Comparison of ENCODE assay signal across 8 mouse cellular contexts in genomic region chr1:177447086-177447485, GRCm38 (mm10). TPM values are rescaled to one million over a fixed set of nuclear protein-coding genes. Genes with fewer than 3 reads are reported as not detected.
DNase-seq lines count a peak whose midpoint lies in the region; ATAC-seq and TF ChIP-seq lines count a peak whose summit lies in the region.
"Had no signal": no experiment of that assay in that cellular context is flagged by ENCODE, and none has a peak within 500 bp of the region (broad histone marks: within the 10 kb centered on the region; RNA-seq: fewer than 3 reads in every experiment).

No protein-coding gene starts in this region.

- TF ChIP-seq POLR2A in thymus, adult 2 months (IDR thresholded peaks at IDR 0.05; ENCODE audit: control insufficient read depth, extremely low read depth, insufficient read depth, low read length, poor library complexity) = no peak

- H3K4me2 ChIP-seq in limb, embryonic 13.5 days (replicated peaks) = peak overlapping the region; percentile 41

- TF ChIP-seq CTCF in thymus, adult 2 months (IDR thresholded peaks at IDR 0.05; ENCODE audit: borderline replicate concordance, control insufficient read depth, extremely low read depth, insufficient read depth, low read length, poor library complexity) = no peak

- peaks cover 29% of the 10 kb centered on the region for H3K36me3 ChIP-seq in forebrain, embryonic 10.5 days (replicated peaks)
- H3K36me3 ChIP-seq in limb, embryonic 13.5 days = peaks cover 20% of the 10 kb centered on the region
- peaks cover 27% of the 10 kb centered on the region for H3K36me3 ChIP-seq in thymus, adult 2 months (ENCODE audit: control insufficient read depth, insufficient read depth, low read length)

- WGBS in forebrain, embryonic 10.5 days = 16% methylated on average over 9 of the region's 9 CpGs
- WGBS in limb, embryonic 13.5 days = 44% methylated on average over 9 of the region's 9 CpGs
- 92% methylated on average over 9 of the region's 9 CpGs for WGBS in thymus, adult 2 months

- no peaks in the 10 kb centered on the region for H3K27me3 ChIP-seq in forebrain, embryonic 10.5 days (ENCODE audit: poor library complexity, severe bottlenecking)
- no peaks in the 10 kb centered on the region for H3K27me3 ChIP-seq in limb, embryonic 13.5 days
- H3K27me3 ChIP-seq in thymus, adult 2 months (ENCODE audit: control insufficient read depth, insufficient read depth, low read length) = no peaks in the 10 kb centered on the region

- H3K4me3 ChIP-seq in forebrain, embryonic 10.5 days = peak overlapping the region; percentile 94
- peak overlapping the region; percentile 8; the same call in 1 of the 2 replicates for H3K4me3 ChIP-seq in limb, embryonic 13.5 days
- H3K4me3 ChIP-seq in thymus, adult 2 months (ENCODE audit: control insufficient read depth, insufficient read depth, low read length) = no peak overlapping the region

- peak; percentile 54 to 69 for DNase-seq in right cerebral cortex, postnatal 10 days (ENCODE audit: low spot score in 2 of 2)
- DNase-seq in right cerebral cortex, postnatal 36 days (ENCODE audit: low spot score in 2 of 2) = no peak
- DNase-seq in forebrain, embryonic 10.5 days (ENCODE audit: extremely low spot score, low spot score) = peak; percentile 51
- no peak for DNase-seq in thymus, adult 18-20 months
- DNase-seq in thymus, adult 2 months = no peak
- no peak for DNase-seq in frontal cortex, adult 2 months (ENCODE audit: extremely low spot score in 1 of 2, low spot score in 1 of 2)
- DNase-seq: kidney, adult 11 months had no signal

- no peaks in the 10 kb centered on the region for H3K9me3 ChIP-seq in forebrain, embryonic 10.5 days
- no peaks in the 10 kb centered on the region for H3K9me3 ChIP-seq in limb, embryonic 13.5 days

- 0 out of 2 replicates have a peak overlapping the region, but pooled peaks have one; percentile 2 for H3K9ac ChIP-seq in limb, embryonic 13.5 days

- H3K27ac ChIP-seq in forebrain, embryonic 10.5 days = peak overlapping the region; percentile 98
- peak overlapping the region; percentile 55; the same call in 1 of the 2 replicates for H3K27ac ChIP-seq in limb, embryonic 13.5 days
- H3K27ac ChIP-seq in thymus, adult 2 months (ENCODE audit: control insufficient read depth, insufficient read depth, low read length) = no peak overlapping the region

- peaks cover 89% of the 10 kb centered on the region for H3K4me1 ChIP-seq in forebrain, embryonic 10.5 days
- peaks cover 44% of the 10 kb centered on the region for H3K4me1 ChIP-seq in limb, embryonic 13.5 days
- H3K4me1 ChIP-seq in thymus, adult 2 months (replicated peaks; ENCODE audit: control insufficient read depth, insufficient read depth, low read length) = peaks cover 6% of the 10 kb centered on the region

- no peak for ATAC-seq in limb, embryonic 13.5 days (ENCODE audit: low FRiP score, low read depth)

RNA-seq across cellular contexts. Expression of gene Zbtb18, which starts 4.9 kb away (rescaled TPM):
- polyA plus RNA-seq in forebrain, embryonic 10.5 days (2016; fragmentation: Nextera tagmentation; extraction: Ambion mirVana) = 2.1 and 3.0 TPM in 2 replicates
- polyA plus RNA-seq in limb, embryonic 13.5 days (2015; fragmentation: Nextera tagmentation; extraction: Ambion mirVana) = 2.2 and 3.8 TPM in 2 replicates
- 46.9 and 50.0 TPM in 2 replicates for polyA plus RNA-seq in thymus, adult 2 months (2012; rRNA removed)
- polyA plus RNA-seq in frontal cortex, adult 2 months (2012; rRNA removed) = 77.6 and 96.1 TPM in 2 replicates

Comparison
In these comparisons a context has a peak if more than half of its experiments do, and no peak if none do; other contexts are left out.
1. DNase-seq: peak in right cerebral cortex, postnatal 10 days (2 of 2) and forebrain, embryonic 10.5 days (single experiment); none in right cerebral cortex, postnatal 36 days (0 of 2), thymus, adult 18-20 months (0 of 2), thymus, adult 2 months (single experiment) and frontal cortex, adult 2 months (0 of 2).
2. RNA of gene Zbtb18, which starts 4.9 kb away (polyA plus RNA-seq): 77.6 to 96.1 TPM in frontal cortex, adult 2 months and 46.9 to 50.0 TPM in thymus, adult 2 months; 2.2 to 3.8 TPM in limb, embryonic 13.5 days and 2.1 to 3.0 TPM in forebrain, embryonic 10.5 days; every median in the first group is over 10 times any median in the second.